Mouse (Mus musculus) Patski (cell line): ENCODE data around the gene Haghl. TPM values are rescaled to one million over a fixed set of nuclear protein-coding genes. Genes with fewer than 3 reads are reported as not detected.

Source experiments
- ATAC-seq: fragments of 100-300 bp; one replicate; pipeline ENCODE4 v1.8.0; 2021
- CTCF ChIA-PET: fragments of 350-600 bp; sonication (Branson Sonifier 250); formaldehyde crosslinking; loops from one replicate; lab custom pipeline; 2022; ENCODE audit warnings: inconsistent platforms; lab: Charles Lee
- POLR2A ChIA-PET: fragments of 350-600 bp; sonication (Branson Sonifier 250); formaldehyde crosslinking; loops from one replicate; lab custom pipeline; 2022; ENCODE audit warnings: antibody characterized with exemption, inconsistent platforms; lab: Charles Lee
- DNase-seq: peaks from one replicate; pipeline ENCODE4 v3.0.0-alpha.2; 2011; ENCODE audit warnings: low read depth, low spot score
- H3K27me3 ChIP-seq: fragments of 371-371 bp; one replicate; pipeline ENCODE4 v1.5.1; 2021
- CTCF ChIP-seq: fragments of 100-300 bp; IDR thresholded peaks from one replicate; pipeline ENCODE4 v1.5.1; 2021
- in situ Hi-C: fragments of 300-500 bp; cut with MboI; formaldehyde crosslinking; loops from 3 replicates; pipeline ENCODE4 v1.11.1; 2018; ENCODE audit warnings: low pct_unique_long_range_greater_than_20kb, mixed read lengths
- polyA plus RNA-seq: library from polyadenylated mRNA; unstranded; gene quantifications from one replicate; pipeline ENCODE4 v1.2.3, GENCODE M21; 2021

The Haghl gene
- polyA plus RNA-seq, 1 experiment from 2014 or later = 108 TPM

- ATAC-seq = no peak
- no peak for TF ChIP-seq CTCF
- no peaks in the 10 kb centered on the region for H3K27me3 ChIP-seq
- ChIA-PET CTCF (no interaction called here), POLR2A (no interaction called here)
- in situ Hi-C loops = no loop called here
- no peak for DNase-seq
Observed at GRCm38 (mm10) chr17:25829558-25830017, 44.1 kb upstream of the Haghl start.

GRCm38 (mm10) chr17:25828712-25829557 is 43.5 kb upstream of the Haghl start, which contains the start of gene Jmjd8:
Jmjd8 (plus strand) TSS chr17:25828867.
- POLR2A ChIA-PET = interaction anchor here (1.1 kb wide), 1 partner anchor 46 kb away, joined by 3 read pairs; the partner anchor contains the start of gene Mettl26
- ATAC-seq = no peak
- no peak for TF ChIP-seq CTCF
- no peaks in the 10 kb centered on the region for H3K27me3 ChIP-seq
- DNase-seq = no peak
- in situ Hi-C loops = no loop called here
- CTCF ChIA-PET = no interaction called here

DNA sequence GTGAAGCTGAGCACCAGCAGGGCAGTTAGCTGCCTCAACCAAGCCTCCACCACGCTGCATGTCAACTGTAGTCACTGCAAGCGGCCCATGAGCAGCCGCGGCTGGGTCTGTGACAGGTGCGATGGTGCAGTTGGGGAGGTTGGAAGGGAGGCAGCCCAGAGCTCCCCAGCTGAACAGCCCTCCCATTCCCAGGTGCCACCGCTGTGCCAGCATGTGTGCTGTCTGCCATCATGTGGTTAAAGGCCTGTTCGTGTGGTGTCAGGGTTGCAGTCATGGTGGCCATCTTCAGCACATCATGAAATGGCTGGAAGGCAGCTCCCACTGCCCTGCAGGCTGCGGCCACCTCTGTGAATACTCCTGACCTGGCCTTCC is 42.7 kb upstream of the Haghl start:
- ATAC-seq = no peak
- POLR2A ChIA-PET = interaction anchor here (0.7 to 1.1 kb wide), 2 partner anchors 9 to 46 kb away, joined by 3 to 4 read pairs; partner anchors contain the start of genes Mettl26 and Rhbdl1
- in situ Hi-C loops = no loop called here
- no peaks in the 10 kb centered on the region for H3K27me3 ChIP-seq
- CTCF ChIA-PET = no interaction called here
- DNase-seq = no peak
- no peak for TF ChIP-seq CTCF

DNA sequence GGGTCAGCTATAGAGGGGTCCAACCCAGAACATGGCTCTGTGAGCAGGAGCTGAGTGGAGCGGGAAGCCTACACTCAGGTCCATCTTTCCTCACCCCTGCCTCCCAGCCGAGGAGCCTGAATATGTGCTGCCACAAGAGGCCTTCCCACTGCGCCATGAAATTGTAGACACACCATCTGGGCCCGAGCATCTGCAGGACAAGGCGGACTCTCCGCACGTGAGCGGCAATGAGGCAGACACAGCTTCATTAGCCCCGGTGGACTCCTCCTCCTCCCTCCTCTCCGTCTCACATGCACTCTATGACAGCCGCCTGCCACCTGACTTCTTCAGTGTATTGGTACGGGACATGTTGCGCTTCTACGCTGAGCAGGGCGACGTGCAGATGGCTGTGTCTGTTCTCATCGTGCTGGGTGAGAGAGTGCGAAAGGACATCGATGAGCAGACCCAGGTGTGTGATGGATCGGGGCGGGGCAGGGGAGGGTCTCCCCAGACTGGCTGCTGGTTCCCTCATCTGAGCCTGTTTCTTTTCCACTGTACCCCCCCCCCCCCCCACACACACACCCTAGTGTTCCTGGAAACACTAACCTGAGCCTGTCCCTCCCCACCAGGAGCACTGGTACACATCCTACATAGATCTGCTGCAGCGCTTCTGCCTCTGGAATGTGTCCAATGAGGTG is 42.2 kb upstream of the Haghl start:
- in situ Hi-C loops = no loop called here
- DNase-seq (no peak), ATAC-seq (no peak)
- ChIA-PET POLR2A (interaction anchor here (0.7 to 1.1 kb wide), 2 partner anchors 9 to 47 kb away, joined by 3 to 4 read pairs; partner anchors contain the start of genes Mettl26 and Rhbdl1), CTCF (no interaction called here)
- no peaks in the 10 kb centered on the region for H3K27me3 ChIP-seq
- TF ChIP-seq CTCF = no peak

DNA sequence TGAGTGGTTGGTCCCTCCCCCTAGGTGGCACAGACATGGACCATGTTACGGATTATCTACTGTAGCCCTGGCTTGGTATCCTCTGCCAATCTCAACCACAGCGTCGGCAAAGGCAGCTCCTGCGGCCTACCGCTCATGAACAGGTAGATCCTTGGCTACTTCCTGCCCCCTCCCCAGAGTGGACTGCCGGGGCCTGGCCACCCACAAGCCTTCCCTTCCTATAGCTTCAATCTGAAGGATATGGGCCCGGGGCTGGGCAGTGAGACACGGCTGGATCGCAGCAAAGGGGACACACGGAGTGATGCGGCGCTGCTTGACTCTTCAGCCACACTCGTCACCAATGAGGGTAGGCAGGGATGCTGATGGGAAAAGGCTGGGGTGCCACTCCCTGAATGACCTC is 41.5 kb upstream of the Haghl start:
- no peak for DNase-seq

GRCm38 (mm10) chr17:25825984-25826570 is 40.6 kb upstream of the Haghl start:
- CTCF ChIA-PET = no interaction called here
- TF ChIP-seq CTCF = no peak
- H3K27me3 ChIP-seq = no peaks in the 10 kb centered on the region
- DNase-seq (no peak), ATAC-seq (no peak)
- in situ Hi-C loops = no loop called here
- POLR2A ChIA-PET = interaction anchor here (1.2 kb wide), 1 partner anchor 12 kb away, joined by 3 read pairs; the partner anchor contains the start of gene Rhbdl1

More for the DNA sequence above, 41.5 kb upstream of the Haghl start:
- no peak for TF ChIP-seq CTCF
- H3K27me3 ChIP-seq = no peaks in the 10 kb centered on the region
- in situ Hi-C loops = no loop called here
- CTCF ChIA-PET = no interaction called here
- POLR2A ChIA-PET = no interaction called here
- ATAC-seq = no peak

DNA sequence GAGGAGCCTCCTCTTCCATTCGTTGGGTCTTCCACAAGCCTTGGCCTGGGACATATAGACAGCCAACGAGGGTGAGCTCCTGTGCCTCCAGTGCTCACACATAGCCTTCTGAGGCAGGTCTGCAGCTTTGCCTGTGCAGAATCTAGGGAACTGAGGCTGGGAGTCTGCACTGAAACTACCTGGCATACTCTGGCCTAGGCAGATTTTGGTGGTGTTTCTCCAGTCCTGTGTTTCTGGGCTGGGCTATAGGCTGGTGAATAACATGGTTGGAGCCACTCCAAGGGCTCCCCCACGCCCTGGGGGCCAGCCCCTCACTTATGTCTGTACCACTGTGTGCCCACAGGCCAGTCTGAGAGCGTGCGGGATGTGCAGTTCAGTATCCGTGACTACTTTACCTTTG is 39.8 kb upstream of the Haghl start:
- CTCF ChIA-PET = no interaction called here
- in situ Hi-C loops = no loop called here
- no peak for TF ChIP-seq CTCF
- ATAC-seq (no peak), DNase-seq (no peak)
- POLR2A ChIA-PET = interaction anchor here (0.6 to 1.2 kb wide), 3 partner anchors 12 to 22 kb away, joined by 3 read pairs; partner anchors contain the start of gene Rhbdl1
- H3K27me3 ChIP-seq = no peaks in the 10 kb centered on the region

GRCm38 (mm10) chr17:25824362-25825142 is 39.1 kb upstream of the Haghl start:
- ATAC-seq (no peak), DNase-seq (no peak)
- CTCF ChIA-PET = interaction anchor here (2.3 kb wide), 1 partner anchor 8 kb away, joined by 8 read pairs; the partner anchor contains the start of gene Stub1
- in situ Hi-C loops = no loop called here
- POLR2A ChIA-PET = interaction anchor here (2.2 kb wide), 1 partner anchor 8 kb away, joined by 11 read pairs; the partner anchor contains the start of gene Stub1
- peaks cover 4% of the 10 kb centered on the region for H3K27me3 ChIP-seq
- no peak for TF ChIP-seq CTCF

DNA sequence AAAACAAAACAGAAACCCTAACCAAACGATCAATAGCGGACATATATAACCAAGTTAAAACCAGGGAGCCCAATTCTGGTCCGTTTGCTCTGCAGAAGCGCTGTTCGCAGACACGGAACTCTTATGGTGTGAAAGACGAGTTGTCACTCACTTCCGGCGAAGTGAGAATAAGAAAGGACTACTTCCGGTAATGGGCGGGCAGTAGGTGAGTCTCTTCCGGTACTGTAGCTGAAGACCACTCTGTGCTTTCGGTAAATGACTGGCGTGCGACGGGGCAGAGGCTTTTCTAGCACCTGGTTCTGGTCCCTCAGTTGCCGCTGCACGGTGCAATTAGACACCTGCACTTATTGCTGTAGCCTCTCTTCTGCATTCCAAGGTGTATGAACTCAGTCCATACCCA is 38.0 kb upstream of the Haghl start, which contains the start of gene Wdr24:
Gene Wdr24, plus strand, starts transcription at position 176 of the 400 bp plus-strand sequence.
- POLR2A ChIA-PET = interaction anchor here (2.2 kb wide), 1 partner anchor 9 kb away, joined by 11 read pairs; the partner anchor contains the start of gene Stub1
- CTCF ChIA-PET = interaction anchor here (2.3 kb wide), 1 partner anchor 9 kb away, joined by 8 read pairs; the partner anchor contains the start of gene Stub1

More for the DNA sequence above, 38.0 kb upstream of the Haghl start, which contains the start of gene Wdr24:
- peaks cover 11% of the 10 kb centered on the region for H3K27me3 ChIP-seq
- in situ Hi-C loops = no loop called here
- DNase-seq (no peak), ATAC-seq (no peak)
- TF ChIP-seq CTCF = no peak
